Mouse (Mus musculus): ENCODE results near the gene Tmem88.

The Tmem88 gene

GRCm38 (mm10) chr11:69398059-69398458 is at the start of gene Tmem88:
Gene Tmem88, minus strand, starts transcription at chr11:69398234.
- DNase-seq (ENCODE audit: low spot score) = peak; percentile 17

GRCm38 (mm10) chr11:69447299-69447698 is 49.3 kb upstream of the Tmem88 start:
- no peak for DNase-seq (ENCODE audit: low spot score)

- no peak for DNase-seq (ENCODE audit: low spot score)
Measured at GRCm38 (mm10) chr11:69443328-69443727, 45.3 kb upstream of the Tmem88 start.

GRCm38 (mm10) chr11:69437291-69437690 is 39.3 kb upstream of the Tmem88 start:
- DNase-seq (ENCODE audit: low spot score) = no peak

GRCm38 (mm10) chr11:69433189-69433588 is 35.2 kb upstream of the Tmem88 start:
- DNase-seq (ENCODE audit: low spot score) = no peak

- no peak for DNase-seq (ENCODE audit: low spot score)
Measured at GRCm38 (mm10) chr11:69432640-69432982, 34.6 kb upstream of the Tmem88 start.

GRCm38 (mm10) chr11:69431829-69432639 is 34.0 kb upstream of the Tmem88 start:
- DNase-seq (ENCODE audit: low spot score) = peak; percentile 48

GRCm38 (mm10) chr11:69430631-69431030 is 32.6 kb upstream of the Tmem88 start:
- no peak for DNase-seq (ENCODE audit: low spot score)

- no peak for DNase-seq (ENCODE audit: low spot score)
Measured at GRCm38 (mm10) chr11:69429313-69429712, 31.3 kb upstream of the Tmem88 start.

GRCm38 (mm10) chr11:69428751-69429150 is 30.7 kb upstream of the Tmem88 start:
- peak; percentile 55 for DNase-seq (ENCODE audit: low spot score)

GRCm38 (mm10) chr11:69426246-69426645 is 28.2 kb upstream of the Tmem88 start:
- no peak for DNase-seq (ENCODE audit: low spot score)

- no peak for DNase-seq (ENCODE audit: low spot score)
Measured at GRCm38 (mm10) chr11:69423885-69424284, 25.9 kb upstream of the Tmem88 start.

GRCm38 (mm10) chr11:69422842-69423241 is 24.8 kb upstream of the Tmem88 start:
- no peak for DNase-seq (ENCODE audit: low spot score)

GRCm38 (mm10) chr11:69421131-69421977 is 23.3 kb upstream of the Tmem88 start:
- DNase-seq (ENCODE audit: low spot score) = no peak

- no peak for DNase-seq (ENCODE audit: low spot score)
Measured at GRCm38 (mm10) chr11:69420554-69421000, 22.5 kb upstream of the Tmem88 start.

- no peak for DNase-seq (ENCODE audit: low spot score)
Measured at GRCm38 (mm10) chr11:69419813-69420553, 21.9 kb upstream of the Tmem88 start.

GRCm38 (mm10) chr11:69419443-69419812 is 21.4 kb upstream of the Tmem88 start:
- no peak for DNase-seq (ENCODE audit: low spot score)

GRCm38 (mm10) chr11:69418481-69419442 is 20.7 kb upstream of the Tmem88 start:
- DNase-seq (ENCODE audit: low spot score) = peak; percentile 78

GRCm38 (mm10) chr11:69417449-69418384 is 19.7 kb upstream of the Tmem88 start:
- peak; percentile 91 for DNase-seq (ENCODE audit: low spot score)

- no peak for DNase-seq (ENCODE audit: low spot score)
Measured at GRCm38 (mm10) chr11:69416921-69417448, 19.0 kb upstream of the Tmem88 start.

All from urinary bladder, postnatal 25 days (tissue).